Mouse (Mus musculus) heart, adult 11 months (tissue): ENCODE results near the gene Uqcrc2.

Source experiments
- DNase-seq: peaks from one replicate; pipeline ENCODE4 v3.0.0; 2022

Gene Uqcrc2

DNA sequence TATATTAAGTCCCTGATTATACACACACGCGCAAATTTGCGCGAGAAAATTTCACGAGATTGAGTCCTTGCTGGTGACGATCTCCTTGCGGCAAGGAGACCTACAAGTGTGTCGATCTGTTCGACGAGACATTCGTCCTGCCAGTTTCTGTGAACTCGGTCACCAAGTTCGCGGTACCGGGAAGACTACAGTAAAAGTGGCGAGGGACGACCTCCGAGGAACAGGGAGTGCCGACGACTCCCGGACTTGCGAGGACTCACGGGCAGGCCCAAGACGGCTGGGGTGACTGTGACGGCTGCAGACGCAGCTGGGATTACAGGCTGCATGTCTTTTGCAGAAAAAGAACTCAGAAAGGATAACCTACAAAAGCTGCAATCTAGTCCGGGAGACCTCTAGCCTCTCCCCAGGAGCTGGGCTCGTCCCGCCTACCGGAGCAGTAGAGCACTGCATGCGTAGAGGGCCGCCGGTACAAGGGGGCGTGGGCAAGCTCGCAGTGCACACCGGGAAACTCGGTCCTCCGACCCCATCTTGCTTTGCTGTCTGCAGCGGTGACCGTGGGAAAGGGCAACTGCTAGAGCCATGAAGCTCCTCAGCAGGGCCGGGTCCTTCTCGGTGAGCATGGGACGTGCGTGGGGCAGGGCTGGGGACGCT is at the start of gene Uqcrc2:
Gene Uqcrc2 (plus strand): TSS at position 466 of the 651 bp plus-strand sequence.
- DNase-seq = peak; percentile 98

DNA sequence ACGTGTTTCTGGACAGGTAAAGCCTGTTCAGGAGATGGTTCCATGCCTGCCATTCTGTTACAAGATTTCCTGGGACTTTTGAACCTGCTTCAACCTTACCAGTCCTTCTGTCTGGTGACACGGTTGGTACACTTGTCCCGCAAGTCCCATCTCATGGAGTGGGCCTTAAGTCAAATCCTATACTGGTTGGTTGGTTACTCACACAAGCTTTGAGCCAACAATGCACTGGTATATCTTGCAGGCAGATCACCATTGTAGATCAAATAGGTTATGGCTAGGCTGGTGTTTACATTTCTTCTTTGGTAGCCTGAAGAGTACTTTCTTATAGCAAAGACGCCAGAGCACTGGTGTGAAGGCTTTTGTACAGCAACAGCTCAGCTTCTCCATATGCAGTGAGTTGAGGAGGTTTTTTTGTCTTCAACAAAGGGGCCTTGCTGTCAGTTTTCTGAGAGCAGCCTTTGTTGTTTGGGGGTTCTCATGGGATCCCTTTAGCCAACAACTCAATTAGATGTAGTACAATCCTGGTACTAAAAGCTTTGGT is 37.7 kb upstream of the Uqcrc2 start:
- DNase-seq = no peak

DNA sequence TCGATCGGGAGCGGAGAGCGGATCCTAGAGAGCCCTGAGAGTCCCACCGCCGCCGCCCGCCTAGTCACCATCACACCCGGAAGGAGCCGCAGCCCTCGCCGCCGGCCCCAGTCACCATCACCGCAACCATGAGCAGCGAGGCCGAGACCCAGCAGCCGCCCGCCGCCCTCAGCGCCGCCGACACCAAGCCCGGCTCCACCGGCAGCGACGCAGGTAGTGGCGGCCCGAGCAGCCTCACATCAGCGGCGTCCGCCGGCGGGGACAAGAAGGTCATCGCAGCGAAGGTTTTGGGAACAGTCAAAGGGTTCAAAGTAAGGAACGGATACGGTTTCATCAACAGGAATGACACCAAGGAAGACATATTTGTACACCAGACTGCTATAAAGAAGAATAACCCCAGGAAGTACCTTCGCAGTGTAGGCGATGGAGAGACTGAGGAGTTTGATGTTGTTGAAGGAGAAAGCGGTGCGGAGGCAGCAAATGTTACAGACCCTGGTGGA is 37.2 kb upstream of the Uqcrc2 start:
- DNase-seq = no peak

DNA sequence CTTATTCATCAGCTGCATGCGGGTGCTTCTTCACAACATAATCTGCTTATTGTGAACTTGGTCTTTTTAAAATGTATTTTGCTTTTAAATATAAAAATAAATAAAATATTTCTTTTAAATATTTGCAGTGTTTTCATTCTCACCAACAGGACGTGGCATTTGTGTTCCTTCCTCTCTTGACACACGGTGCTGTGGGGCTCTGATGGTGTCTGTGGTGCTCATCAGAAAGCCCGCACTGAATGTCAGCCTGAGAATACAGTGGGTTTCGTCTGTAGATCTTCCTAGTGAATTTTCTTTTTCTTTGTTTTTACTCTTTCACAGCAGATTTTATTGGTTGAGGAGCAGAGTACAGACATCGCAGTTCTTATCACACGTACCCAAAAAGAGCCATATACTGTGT is 36.6 kb upstream of the Uqcrc2 start:
- DNase-seq = no peak

DNA sequence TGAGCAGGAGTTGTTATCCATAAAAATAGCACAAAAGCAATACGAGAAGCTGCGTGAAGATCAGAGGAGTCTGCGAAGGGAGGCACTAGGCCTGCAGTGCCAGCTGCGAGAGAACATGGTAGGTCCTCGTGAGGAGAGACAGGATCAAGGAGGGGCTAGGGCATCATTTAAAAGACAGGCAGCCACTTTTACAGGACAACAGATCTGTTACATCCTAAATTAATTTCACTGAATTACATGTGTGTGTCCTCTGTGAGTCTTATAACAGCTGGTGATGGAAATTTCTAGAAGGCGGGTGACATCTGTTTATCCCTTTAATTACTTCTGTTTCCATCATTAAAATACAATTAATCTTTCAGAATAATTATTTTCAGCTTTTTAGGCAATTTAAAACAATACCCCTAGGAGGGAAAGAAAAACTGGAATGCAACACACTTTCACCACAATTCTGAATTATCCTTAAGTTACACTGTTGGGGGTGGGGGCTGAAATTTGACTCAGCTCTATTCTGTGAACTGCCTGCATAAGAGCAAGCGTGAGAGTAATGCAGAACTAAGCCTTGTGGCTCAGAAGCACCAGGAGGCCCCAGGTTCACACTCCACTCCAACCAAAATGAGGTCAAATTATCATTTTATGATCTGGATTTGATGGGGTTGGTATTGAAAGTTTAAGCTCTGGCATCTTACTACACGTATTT is 14.8 kb upstream of the Uqcrc2 start:
- peak; percentile 33 for DNase-seq

DNA sequence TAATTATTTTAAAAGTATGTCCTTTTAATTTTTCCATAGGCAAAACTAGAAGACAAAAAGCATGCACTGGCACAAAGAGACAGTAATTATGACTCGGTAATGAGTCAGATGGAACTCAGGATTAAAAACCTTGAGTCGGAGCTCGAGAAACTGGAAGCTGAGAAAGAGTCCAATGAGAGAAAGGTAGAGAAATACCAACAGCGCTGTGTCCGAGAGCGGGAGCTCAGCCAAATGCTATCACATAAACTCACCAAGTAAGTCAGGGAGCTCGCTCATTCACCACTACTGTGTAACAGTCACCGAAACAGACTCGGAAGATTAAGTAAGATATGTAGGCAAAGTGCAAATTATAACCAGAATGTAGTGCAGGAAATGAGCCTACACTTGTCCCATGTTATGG is 14.1 kb upstream of the Uqcrc2 start:
- peak; percentile 53 for DNase-seq

DNA sequence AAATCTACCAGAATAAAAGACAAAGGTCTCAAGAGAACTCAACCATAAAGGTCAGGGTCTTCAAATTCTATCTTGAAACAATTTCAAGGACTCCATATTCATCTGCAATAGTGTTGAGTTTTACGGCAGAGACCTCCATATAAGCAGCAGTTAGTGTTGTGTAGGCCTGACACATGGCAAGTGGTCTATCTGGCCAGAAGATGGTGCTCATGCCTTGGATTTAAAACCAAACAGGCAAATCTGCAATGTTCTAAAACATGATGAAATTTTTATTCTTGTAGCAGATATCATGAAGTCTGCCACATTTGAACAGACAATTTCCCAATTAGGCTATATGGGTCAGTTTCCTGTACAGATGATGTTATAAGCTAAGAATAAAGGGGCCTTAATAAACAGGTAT is 2.5 kb upstream of the Uqcrc2 start:
- no peak for DNase-seq

DNA sequence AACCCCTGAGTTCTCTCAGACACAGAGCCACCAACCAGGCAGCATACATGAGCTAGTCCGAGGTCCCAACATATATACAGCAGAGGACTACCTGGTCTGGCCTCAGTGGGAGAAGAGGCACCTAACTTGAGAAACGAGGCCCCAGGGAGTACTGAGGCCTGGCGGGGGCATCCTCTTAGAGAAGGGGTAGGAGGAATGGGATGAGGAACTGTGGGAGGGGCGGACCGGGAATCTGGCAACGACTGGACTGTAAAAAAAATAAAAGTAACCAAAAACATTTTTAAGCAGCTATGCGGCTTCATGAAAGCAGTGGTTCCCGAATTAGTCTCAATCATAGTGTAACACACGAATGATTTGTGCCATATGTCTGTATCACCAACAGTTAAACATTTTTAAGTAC is 675 bp upstream of the Uqcrc2 start:
- peak; percentile 86 for DNase-seq

DNA sequence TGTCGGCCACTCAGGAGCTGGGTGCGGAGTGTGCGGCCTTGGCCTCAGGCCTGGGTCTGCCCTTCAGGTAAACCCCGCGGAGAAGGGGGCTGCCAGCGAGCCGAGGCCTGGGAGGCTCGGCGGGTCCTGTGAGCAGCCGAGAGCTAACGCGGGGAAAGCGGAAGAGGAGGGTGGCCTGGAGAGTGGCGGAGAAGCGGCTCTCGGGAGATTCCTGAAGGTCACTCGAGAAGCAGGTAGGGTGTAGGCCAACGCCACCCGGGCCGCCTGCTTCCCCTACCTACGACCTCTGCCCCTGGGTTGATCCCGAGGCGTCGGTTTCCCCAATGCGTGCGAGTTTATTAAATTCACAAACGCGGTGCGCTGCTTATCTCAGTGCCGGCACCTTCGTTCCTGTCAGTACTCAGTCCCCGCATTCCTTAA is 396 bp downstream of the Uqcrc2 start:
- DNase-seq = no peak

DNA sequence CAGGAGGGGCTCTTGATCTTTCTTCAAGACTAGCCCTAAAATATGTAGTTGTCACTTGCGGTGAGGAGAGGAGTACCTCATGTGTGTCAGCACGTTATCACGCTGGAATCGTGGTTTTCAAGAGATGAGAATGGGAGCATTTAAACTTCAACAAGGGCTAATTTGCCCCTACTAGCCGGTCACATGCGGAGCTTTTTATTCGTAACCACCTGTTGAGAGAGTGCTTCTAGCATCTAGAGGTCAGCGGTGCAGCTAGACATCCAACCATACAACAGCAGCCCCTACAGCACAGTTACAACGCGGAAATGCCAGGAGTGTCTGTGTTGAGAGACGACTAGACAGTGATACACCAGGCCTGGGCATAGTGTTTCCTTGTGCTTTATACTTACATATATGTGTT is 845 bp downstream of the Uqcrc2 start:
- DNase-seq = peak; percentile 86

DNA sequence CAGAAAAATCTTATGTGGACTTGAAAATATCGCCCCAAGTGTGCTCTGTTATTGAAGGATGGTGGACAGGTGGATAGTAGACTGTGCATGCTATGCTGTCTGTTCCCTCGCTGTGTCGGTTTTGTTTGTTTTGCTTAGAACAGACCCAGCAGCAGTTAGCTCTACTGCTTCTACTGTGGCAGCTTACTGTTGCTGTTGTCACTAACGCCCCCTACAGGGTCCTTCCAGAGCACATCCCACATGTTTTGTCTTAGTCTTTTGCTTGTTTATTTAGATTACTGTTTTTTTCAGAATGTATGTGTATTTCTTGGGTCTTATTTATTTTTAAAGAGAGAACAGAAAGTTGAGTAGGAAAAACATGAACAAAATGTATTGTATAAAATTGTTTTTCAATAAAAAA is 8.2 kb downstream of the Uqcrc2 start:
- DNase-seq = no peak

DNA sequence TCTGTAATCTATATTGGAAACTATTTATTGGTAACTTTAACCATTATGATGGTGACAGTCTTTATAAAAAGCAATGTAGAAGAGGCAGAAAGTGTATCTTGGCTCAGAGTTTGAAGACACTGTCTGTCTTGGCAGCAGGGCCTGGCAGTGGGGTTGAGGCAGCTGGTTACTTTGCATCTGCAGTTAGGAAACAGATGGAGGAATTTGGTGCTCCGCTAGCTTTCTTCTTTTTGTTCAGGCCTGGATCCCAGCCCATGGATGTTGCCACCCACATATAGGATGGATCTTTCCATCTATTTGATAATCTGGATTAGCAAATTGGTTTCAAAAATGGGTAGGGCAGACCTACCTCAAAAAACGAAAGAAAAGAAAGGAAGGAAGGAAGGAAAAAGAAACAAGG is 12.9 kb downstream of the Uqcrc2 start:
- DNase-seq = no peak

DNA sequence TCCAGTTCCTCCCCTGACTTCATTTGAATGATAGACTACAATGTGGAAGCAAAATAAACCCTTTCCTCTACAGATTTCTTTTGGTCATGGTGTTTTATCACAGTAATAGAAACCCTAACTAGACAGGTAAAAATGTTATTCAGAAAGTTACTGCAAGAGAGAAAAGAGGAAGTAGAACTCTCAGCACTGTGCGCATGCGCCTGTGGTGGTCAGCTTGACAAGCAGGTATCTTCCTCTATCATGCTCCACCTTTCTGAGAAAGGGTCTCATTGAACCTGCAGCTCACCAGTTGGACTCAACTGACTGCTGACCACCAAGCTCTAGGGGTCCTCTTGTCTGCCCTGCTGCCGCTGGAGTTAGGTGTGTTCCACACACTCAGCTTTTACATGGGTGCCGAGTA is 27.1 kb downstream of the Uqcrc2 start:
- no peak for DNase-seq

DNA sequence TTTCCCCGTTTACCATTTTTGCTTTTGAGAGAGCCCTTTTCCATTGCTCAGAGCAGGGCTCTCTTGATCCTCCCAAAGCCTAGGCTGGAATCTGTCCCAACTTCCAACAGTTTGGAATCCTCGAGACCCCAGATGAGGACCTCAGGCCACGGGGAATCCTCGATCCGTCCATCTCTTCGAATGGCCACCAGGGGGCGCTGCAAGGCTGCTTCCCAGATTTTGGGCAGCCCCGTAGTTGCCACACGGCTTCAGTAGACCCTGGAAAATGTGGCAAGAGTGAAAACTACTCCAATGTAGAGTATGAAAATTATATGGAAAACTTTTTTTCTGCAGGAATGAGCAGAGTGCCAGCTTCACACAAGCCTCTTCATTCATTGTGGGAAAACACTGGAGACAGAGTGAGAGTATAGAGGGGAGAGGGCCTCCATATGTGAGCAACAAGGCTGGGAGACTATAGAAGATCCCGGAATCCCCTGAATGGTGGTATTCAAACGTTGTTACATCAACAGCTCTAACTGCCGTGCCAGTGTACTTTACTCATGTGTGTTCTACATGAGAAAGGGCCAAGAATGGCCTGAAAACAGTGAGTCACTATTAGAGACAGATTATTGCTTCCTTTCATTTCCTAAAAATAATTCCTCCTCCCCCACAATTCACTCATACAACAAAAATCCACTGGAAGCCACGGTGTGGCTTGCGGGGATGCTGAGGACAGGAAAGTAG is 35.3 kb downstream of the Uqcrc2 start, which contains the start of gene Pdzd9:
Gene Pdzd9 (minus strand): TSS at position 191 of the 723 bp plus-strand sequence.
- peak; percentile 93 for DNase-seq

DNA sequence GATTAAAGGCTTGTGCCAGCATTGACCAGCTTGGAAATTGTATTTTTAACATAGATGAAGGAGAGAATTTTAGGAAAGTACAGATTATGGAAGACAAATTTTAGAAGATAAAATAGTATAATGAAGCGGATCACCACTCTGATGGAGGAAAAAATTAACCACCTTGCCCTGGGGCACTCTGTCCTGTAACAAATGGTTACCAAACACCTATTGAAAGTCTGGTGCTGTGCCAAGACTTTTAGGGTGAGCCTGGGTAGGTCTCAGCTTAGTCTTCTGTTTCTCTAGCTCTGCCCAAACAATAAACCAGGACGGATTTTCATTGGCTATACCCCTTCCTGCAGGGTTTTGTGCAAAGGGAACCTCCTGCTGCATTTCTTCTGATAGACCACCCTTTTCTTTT is 36.3 kb downstream of the Uqcrc2 start:
- DNase-seq = peak; percentile 25

DNA sequence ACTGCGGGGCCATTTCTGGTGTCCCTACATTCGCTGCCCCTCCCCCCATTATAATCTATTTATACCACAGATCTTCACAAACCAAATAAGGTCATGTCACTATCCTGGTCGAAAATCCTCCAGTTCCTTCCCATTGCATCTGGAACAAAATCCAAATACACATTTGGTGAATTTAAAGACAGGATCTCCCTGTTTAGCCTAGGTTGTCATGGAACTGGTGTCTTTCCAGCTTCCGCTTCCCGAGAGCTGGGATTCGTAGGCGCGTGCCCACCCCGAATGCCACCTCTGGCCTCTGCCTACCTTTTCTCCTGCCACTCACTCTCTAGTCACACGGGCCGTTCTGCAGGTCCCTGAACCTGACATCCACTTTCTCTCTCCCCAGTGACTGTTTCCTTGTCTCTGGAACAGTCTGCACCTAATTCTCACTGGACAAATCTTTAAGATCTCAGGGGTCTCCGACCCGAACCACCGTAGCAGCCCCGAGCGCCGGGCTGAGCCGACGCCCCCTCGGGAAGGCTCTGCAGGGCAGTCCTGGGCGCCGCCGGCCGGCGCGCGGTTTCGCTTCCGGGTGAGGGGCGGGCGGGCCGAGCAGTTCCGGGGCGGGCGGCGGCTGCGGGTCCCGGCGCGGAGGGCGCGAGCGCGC is 42.1 kb downstream of the Uqcrc2 start, which contains the start of gene Mosmo:
Gene Mosmo (plus strand): TSS at position 618 of the 643 bp plus-strand sequence.
- peak; percentile 98 for DNase-seq

DNA sequence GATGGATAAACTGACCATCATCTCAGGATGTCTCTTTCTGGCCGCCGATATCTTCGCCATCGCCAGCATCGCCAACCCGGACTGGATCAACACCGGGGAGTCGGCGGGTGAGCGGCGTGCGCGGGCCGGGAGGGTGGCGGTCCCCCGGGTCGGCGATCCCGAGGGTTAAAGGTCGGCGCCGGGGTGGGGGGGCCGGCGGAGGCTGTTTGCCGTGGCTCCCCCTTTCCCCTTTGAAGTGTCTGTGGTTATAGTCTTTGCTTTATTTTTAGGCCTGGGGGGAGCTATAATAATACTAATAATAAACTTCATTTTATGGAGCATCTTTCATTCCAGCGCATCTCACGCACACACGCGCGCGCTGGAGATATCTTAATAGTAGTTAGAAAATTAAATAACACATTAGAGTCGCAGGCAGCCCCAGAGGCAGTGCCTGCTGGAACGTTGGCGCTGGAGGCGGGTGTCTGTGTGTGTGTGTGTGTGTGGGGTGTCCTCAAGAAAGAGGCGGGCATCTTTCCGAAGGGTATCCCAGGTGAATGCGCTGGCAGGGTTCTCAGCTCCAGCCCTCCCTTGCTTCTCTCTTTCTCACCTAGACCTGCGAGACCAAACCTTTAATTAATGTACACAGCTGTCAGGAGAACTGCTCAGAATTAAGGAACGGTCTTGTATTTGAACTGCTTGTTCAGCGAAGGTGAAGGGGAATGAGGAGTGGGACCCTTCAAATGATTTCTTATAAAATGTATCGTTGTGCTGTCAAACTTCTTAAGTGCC is 43.0 kb downstream of the Uqcrc2 start:
- DNase-seq = peak; percentile 96

DNA sequence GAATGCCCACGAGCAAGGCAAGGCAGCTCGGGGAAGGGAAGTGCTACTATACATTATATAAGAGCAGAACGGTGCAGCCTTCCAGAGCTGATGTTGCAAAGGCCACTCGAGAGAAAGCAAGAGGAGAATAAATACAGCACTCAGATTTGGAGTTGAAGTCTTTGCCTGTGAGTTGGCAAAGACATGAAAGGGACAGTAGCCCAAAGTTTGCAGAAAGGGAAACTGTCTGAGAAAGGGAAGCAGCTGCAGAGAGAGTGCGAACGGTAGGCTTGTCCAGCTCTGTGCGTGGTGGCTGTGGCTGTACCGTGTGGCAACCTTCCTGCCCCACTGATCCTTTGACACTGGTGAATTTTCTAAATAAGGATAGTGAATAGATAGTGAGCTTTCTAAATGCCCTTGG is 44.0 kb downstream of the Uqcrc2 start:
- no peak for DNase-seq

DNA sequence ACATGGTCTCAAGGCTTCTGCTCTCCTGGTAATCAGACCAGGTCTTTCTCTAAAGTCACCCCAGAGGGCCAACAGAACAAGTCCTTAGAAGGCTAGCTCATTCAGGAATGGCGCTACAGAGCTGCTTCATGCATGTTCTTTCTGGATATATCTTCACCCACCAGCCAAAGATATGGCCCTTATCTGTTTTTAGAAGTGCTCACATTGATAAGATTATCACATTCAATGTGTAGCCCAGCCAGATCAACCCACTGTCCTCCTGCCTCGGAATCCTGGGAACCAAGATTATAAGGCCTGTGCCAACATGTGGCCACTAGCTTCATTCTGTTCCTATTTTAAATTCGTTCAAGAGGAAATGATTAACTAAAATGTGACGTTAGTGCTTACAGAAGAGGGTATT is 47.0 kb downstream of the Uqcrc2 start:
- peak; percentile 48 for DNase-seq

DNA sequence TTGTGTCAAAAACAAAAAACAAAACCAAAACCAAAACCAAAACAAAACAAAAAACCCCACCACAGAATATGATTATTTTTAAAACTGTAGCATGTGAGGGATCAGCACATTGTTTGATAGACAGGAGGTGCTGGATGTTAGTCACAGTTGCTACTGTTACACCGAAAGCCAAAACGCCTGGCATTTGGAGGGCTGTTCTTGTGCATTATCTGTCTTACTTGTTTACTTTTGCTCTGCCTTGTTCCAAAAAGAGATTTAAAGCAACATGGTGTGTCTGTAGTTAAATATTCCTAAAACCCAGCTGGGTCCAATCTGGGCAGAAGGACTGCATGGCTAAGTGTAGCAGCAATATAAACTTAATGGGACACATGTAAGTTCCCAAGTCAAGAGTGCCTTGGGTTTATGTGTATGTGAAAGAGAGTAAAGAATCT is 49.8 kb downstream of the Uqcrc2 start:
- peak; percentile 81 for DNase-seq

DNA sequence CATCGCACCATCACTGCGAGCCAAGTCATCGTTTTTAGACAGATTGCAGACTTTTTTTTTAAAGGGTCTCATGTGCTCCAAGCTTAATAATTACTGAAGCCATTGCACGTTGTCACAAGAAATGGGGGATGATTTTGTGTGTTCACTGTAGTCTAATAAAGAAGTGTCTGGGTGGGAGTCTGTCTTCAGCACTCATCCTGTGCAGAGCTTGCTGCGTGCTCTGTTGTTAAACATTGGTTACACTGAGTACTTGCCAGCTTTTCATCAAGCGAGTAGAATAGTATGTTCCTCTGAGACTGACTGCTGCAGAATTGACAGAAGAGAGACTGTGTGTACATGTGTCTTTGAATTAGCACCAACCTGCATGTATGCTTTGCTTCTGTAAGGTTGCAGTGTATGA is 50.3 kb downstream of the Uqcrc2 start:
- no peak for DNase-seq

DNA sequence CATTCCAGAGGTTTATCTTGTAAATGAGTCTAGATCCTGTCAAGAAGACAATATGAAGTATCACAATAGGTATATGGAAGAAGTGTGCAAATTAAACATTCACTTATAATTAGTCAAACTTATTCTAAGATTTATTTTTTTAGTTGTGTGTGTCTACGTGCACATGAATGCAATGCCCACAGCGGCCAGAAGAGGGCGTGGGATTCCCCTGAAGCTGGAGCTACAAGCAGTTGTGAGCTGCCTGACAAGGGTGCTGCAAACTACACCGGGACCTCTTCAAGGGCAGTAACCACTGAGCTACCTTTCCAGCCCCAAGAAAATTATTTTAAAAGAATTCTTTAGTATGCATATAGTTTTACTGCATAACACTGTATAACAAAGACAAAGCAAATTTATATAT is 55.7 kb downstream of the Uqcrc2 start:
- DNase-seq = peak; percentile 37
